Mouse (Mus musculus) lung, adult 2 months (tissue): Measurements from ENCODE around the gene Prex1.

Experiments
- CTCF ChIP-seq: fragments of 200-500 bp; IDR thresholded peaks from 2 replicates; pipeline ENCODE4 v1.5.1; 2011; ENCODE audit warnings: mild to moderate bottlenecking, low read length, control low read depth; ENCODE audit not compliant: insufficient read depth
- POLR2A ChIP-seq: fragments of 200-500 bp; IDR thresholded peaks from 2 replicates; pipeline ENCODE4 v1.6.1; 2011; ENCODE audit warnings: low read depth, mild to moderate bottlenecking, control low read depth, low read length, borderline replicate concordance; ENCODE audit errors: extremely low read depth

GRCm38 (mm10) chr2:166584491-166584890 is 129.1 kb downstream of the Prex1 start:
- no peak for TF ChIP-seq POLR2A
- TF ChIP-seq CTCF = no peak
